Mouse (Mus musculus) stomach, embryonic 14.5 days (tissue): ENCODE data around the gene Mthfd1. TPM values are rescaled to one million over a fixed set of nuclear protein-coding genes. Genes with fewer than 3 reads are reported as not detected.

Experiments
- ATAC-seq: fragments of 200-750 bp; cut with Nextera tagmentation; 2 replicates; pipeline ENCODE4 v1.8.0; 2017; ENCODE audit warnings: low read depth, moderate TSS enrichment; ENCODE audit not compliant: insufficient number of reproducible peaks, insufficient read depth, low FRiP score
- H3K27ac ChIP-seq: fragments of 300-500 bp; sonication (generic); 2 replicates; pipeline ENCODE4 v1.5.1; 2014; ENCODE audit warnings: mild to moderate bottlenecking, low read length, moderate library complexity, mixed read lengths
- H3K27me3 ChIP-seq: fragments of 300-500 bp; sonication (generic); 2 replicates; pipeline ENCODE4 v1.6.1; 2014; ENCODE audit warnings: low read length, control low read depth, mixed read lengths; ENCODE audit not compliant: control insufficient read depth, insufficient read depth
- H3K36me3 ChIP-seq: fragments of 300-500 bp; sonication (generic); 2 replicates; pipeline ENCODE4 v1.6.1; 2014; ENCODE audit warnings: mild to moderate bottlenecking, control low read depth, low read length, moderate library complexity, mixed read lengths; ENCODE audit not compliant: control insufficient read depth, insufficient read depth
- H3K4me1 ChIP-seq: fragments of 300-500 bp; sonication (generic); 2 replicates; pipeline ENCODE4 v1.6.1; 2014; ENCODE audit warnings: low read length, control low read depth, mixed read lengths; ENCODE audit not compliant: control insufficient read depth, insufficient read depth
- H3K4me2 ChIP-seq: fragments of 300-500 bp; sonication (generic); replicated peaks from 2 replicates; pipeline ENCODE4 v1.6.1; 2014; ENCODE audit warnings: low read depth, low read length, control low read depth
- H3K4me3 ChIP-seq: fragments of 300-500 bp; sonication (generic); 2 replicates; pipeline ENCODE4 v1.5.1; 2014; ENCODE audit warnings: low read depth, low read length, control low read depth
- H3K9ac ChIP-seq: fragments of 300-500 bp; sonication (generic); replicated peaks from 2 replicates; pipeline ENCODE4 v1.6.1; 2014; ENCODE audit warnings: low read depth, mild to moderate bottlenecking, control low read depth, low read length, moderate library complexity, mixed read lengths
- H3K9me3 ChIP-seq: fragments of 300-500 bp; sonication (generic); 2 replicates; pipeline ENCODE4 v1.6.1; 2016; ENCODE audit warnings: low read depth, low read length, control low read depth; ENCODE audit not compliant: control insufficient read depth
- WGBS: fragments of 180-500 bp; shearing (Covaris S2); extraction: QIAGEN DNeasy Blood & Tissue Kit; methylation state at CpG from one replicate; pipeline ENCODE4 v1.1.7; 2014; 5-methylcytosine and 5-hydroxymethylcytosine counted together
- polyA plus RNA-seq: library from polyadenylated mRNA; unstranded; fragments of >200 nt; fragmentation: Nextera tagmentation; extraction: Ambion mirVana; gene quantifications from 2 replicates; pipeline ENCODE4 v1.2.1, GENCODE M21; 2014

Gene Mthfd1
- polyA plus RNA-seq, 1 experiment from 2014 or later: 76.7 TPM

DNA sequence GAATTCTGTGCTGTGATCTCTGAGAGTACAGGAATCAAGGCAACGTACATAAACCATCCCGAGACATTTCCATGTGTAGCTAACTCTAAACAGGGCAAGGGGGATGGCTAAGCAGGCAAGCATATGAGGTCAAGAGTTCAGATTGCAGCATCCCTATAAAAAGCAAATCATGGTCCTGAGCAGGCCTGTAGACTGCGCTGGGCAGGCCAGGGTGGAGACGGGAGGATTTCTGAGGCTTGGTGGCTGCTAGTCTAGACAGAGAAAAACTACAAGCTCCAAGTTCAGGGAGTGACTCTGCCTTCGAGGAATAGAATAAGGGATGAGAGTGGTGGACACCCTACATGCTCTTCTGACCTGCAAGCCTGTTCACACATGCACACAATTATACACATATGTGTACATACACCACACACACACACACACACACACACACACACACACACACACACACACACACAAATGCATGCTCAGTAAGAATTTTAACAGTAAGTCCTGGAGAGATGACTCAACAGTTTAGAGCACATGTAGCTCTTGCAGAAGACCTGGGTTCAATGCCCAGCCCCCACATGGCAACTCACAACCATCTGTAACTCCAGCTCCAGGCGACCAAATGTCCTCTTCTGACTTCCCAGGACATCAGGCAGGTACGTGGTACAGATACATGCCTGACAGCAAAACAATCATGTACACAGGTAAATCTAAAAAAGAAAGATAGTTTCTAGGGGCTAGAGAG, 15.1 kb upstream of the Mthfd1 start:
- Histone ChIP-seq H3K4me1 (no peaks in the 10 kb centered on the region), H3K36me3 (no peaks in the 10 kb centered on the region), H3K4me3 (no peak overlapping the region), H3K27ac (no peak overlapping the region), H3K4me2 (no peak overlapping the region), H3K9me3 (no peaks in the 10 kb centered on the region), H3K27me3 (no peaks in the 10 kb centered on the region), H3K9ac (no peak overlapping the region)
- no peak for ATAC-seq
- WGBS: 61% methylated on average over 7 of the region's 7 CpGs

DNA sequence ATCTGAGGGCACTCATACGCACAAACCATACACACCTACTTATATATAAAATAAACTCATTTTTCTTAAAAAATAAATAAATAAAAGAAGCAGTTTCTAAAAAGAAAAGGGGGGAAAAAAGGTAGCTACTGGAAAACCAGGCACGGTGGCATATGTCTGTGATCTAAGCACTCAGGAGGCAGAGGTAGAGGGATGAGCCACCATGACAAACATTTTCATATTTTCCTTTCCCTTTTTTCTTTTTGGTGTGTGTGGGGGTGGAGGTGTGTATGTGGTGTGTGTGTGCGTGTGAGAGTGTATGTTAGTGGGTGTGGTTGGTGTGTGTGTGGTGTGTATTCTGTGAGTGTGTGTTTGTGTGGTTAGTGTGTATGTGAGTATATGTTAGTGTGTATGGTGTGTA, 14.4 kb upstream of the Mthfd1 start:
- Histone ChIP-seq H3K4me1 (no peaks in the 10 kb centered on the region), H3K4me2 (no peak overlapping the region), H3K4me3 (no peak overlapping the region), H3K9ac (no peak overlapping the region), H3K27ac (no peak overlapping the region), H3K9me3 (no peaks in the 10 kb centered on the region), H3K27me3 (no peaks in the 10 kb centered on the region), H3K36me3 (no peaks in the 10 kb centered on the region)
- WGBS: 90% methylated on average over 3 of the region's 3 CpGs
- ATAC-seq: no peak

GRCm38 (mm10) chr12:76241084-76241483, 14.0 kb upstream of the Mthfd1 start:
- Histone ChIP-seq H3K27ac (no peak overlapping the region), H3K4me2 (no peak overlapping the region), H3K9ac (no peak overlapping the region), H3K36me3 (no peaks in the 10 kb centered on the region), H3K27me3 (no peaks in the 10 kb centered on the region), H3K4me3 (no peak overlapping the region), H3K4me1 (no peaks in the 10 kb centered on the region), H3K9me3 (no peaks in the 10 kb centered on the region)
- 71% methylated on average over 3 of the region's 3 CpGs for WGBS
- no peak for ATAC-seq

DNA sequence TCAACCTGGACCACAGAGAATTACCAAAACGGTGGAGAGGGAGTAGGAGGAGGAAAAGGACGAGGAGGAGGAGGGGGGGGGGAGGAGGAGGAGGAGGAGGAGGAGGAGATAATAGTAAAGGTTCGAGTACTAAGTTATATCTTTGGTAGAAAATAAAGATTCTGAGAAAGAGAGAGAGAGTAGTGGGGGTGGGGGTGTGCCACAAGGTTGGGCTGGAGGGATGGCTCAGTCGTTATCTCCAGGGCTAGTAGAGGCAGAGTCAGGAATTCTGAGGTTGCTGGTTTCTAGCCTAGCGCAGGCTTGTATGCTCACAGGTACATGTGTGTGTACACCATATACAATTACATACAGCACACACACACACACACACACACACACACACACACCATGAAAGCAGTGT, 13.3 kb upstream of the Mthfd1 start:
- no peaks in the 10 kb centered on the region for H3K4me1 ChIP-seq
- ATAC-seq: no peak
- no peaks in the 10 kb centered on the region for H3K36me3 ChIP-seq
- no peak overlapping the region for H3K27ac ChIP-seq
- no peak overlapping the region for H3K4me3 ChIP-seq
- H3K27me3 ChIP-seq: no peaks in the 10 kb centered on the region
- H3K9ac ChIP-seq: no peak overlapping the region
- WGBS: 54% methylated on average over 5 of the region's 5 CpGs
- no peak overlapping the region for H3K4me2 ChIP-seq
- no peaks in the 10 kb centered on the region for H3K9me3 ChIP-seq

- ATAC-seq: no peak
- Histone ChIP-seq H3K4me3 (no peak overlapping the region), H3K4me1 (no peaks in the 10 kb centered on the region), H3K36me3 (no peaks in the 10 kb centered on the region), H3K4me2 (no peak overlapping the region), H3K9me3 (no peaks in the 10 kb centered on the region), H3K27ac (no peak overlapping the region), H3K9ac (no peak overlapping the region), H3K27me3 (no peaks in the 10 kb centered on the region)
- WGBS: 85% methylated on average over 8 of the region's 8 CpGs
These were observed 10.1 kb upstream of the Mthfd1 start for GRCm38 (mm10) chr12:76244981-76245380.

DNA sequence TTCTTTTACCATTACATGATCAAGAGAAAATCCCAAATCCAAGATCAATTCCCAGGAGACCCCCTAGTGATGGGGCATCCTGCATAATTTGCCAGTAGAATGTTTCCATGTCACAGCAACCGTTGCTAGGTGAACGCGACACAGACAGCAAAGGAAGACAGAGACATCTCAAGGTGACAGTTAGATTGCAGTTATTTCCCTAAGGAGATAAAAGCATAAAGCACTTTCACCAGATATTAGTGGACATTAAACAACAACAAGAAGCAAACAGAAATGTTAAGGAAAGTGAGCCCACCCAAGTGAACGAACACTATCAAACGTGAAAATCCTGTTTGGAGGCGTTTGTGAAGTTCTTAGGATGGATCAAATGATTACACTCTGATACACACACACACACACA, 8.5 kb upstream of the Mthfd1 start, which contains the start of gene Tex21:
Gene Tex21 (minus strand): TSS at position 101 of the 400 bp plus-strand sequence.
- 80% methylated on average over 6 of the region's 6 CpGs for WGBS
- no peak for ATAC-seq
- Histone ChIP-seq H3K27me3 (no peaks in the 10 kb centered on the region), H3K27ac (no peak within 1 kb of the TSS), H3K4me3 (no peak within 1 kb of the TSS), H3K9ac (no peak within 1 kb of the TSS), H3K4me2 (no peak within 1 kb of the TSS), H3K9me3 (no peaks in the 10 kb centered on the region), H3K4me1 (no peaks in the 10 kb centered on the region), H3K36me3 (no peaks in the 10 kb centered on the region)

GRCm38 (mm10) chr12:76253090-76253489, 2.0 kb upstream of the Mthfd1 start:
- no peak for ATAC-seq
- no peak overlapping the region for H3K27ac ChIP-seq
- 74% methylated on average over 1 of the region's 1 CpGs for WGBS
- no peak overlapping the region for H3K9ac ChIP-seq
- H3K36me3 ChIP-seq: no peaks in the 10 kb centered on the region
- H3K4me3 ChIP-seq: no peak overlapping the region
- no peaks in the 10 kb centered on the region for H3K9me3 ChIP-seq
- no peak overlapping the region for H3K4me2 ChIP-seq
- peaks cover 12% of the 10 kb centered on the region for H3K4me1 ChIP-seq
- no peaks in the 10 kb centered on the region for H3K27me3 ChIP-seq

GRCm38 (mm10) chr12:76253591-76253990, 1.5 kb upstream of the Mthfd1 start:
- H3K27me3 ChIP-seq: no peaks in the 10 kb centered on the region
- peaks cover 12% of the 10 kb centered on the region for H3K4me1 ChIP-seq
- H3K36me3 ChIP-seq: no peaks in the 10 kb centered on the region
- WGBS: 85% methylated on average over 2 of the region's 2 CpGs
- no peak overlapping the region for H3K27ac ChIP-seq
- ATAC-seq: no peak
- no peaks in the 10 kb centered on the region for H3K9me3 ChIP-seq
- H3K9ac ChIP-seq: no peak overlapping the region
- no peak overlapping the region for H3K4me3 ChIP-seq
- no peak overlapping the region for H3K4me2 ChIP-seq

- peaks cover 12% of the 10 kb centered on the region for H3K4me1 ChIP-seq
- no peak overlapping the region for H3K4me2 ChIP-seq
- H3K9ac ChIP-seq: no peak overlapping the region; the same call in 1 of the 2 replicates
- ATAC-seq: no peak
- WGBS: 79% methylated on average over 8 of the region's 8 CpGs
- no peak overlapping the region for H3K4me3 ChIP-seq
- no peak overlapping the region for H3K27ac ChIP-seq
- no peaks in the 10 kb centered on the region for H3K27me3 ChIP-seq
- no peaks in the 10 kb centered on the region for H3K9me3 ChIP-seq
- no peaks in the 10 kb centered on the region for H3K36me3 ChIP-seq
These were observed 1.1 kb upstream of the Mthfd1 start for GRCm38 (mm10) chr12:76253991-76254390.
